ENCODE assay signal across 14 mouse cellular contexts in genomic region chr15:98672592-98672991, GRCm38 (mm10). TPM values are rescaled to one million over a fixed set of nuclear protein-coding genes. Genes with fewer than 3 reads are reported as not detected.
DNase-seq lines count a peak whose midpoint lies in the region; ATAC-seq and TF ChIP-seq lines count a peak whose summit lies in the region.
"Had no signal": no experiment of that assay in that cellular context is flagged by ENCODE, and none has a peak within 500 bp of the region (broad histone marks: within the 10 kb centered on the region; RNA-seq: fewer than 3 reads in every experiment).

No protein-coding gene starts in this region.

- TF ChIP-seq POLR2A in bone marrow macrophage, adult 2 months (IDR thresholded peaks at IDR 0.05; ENCODE audit: borderline replicate concordance, low read depth, low read length): no peak

- H3K4me3 ChIP-seq in C2C12 (ENCODE audit: insufficient read depth, poor library complexity, severe bottlenecking): no peak overlapping the region
- H3K4me3 ChIP-seq in bone marrow macrophage, adult 2 months (ENCODE audit: insufficient read depth, low read length): no peak overlapping the region
- H3K4me3 ChIP-seq in intestine, embryonic 15.5 days (replicated peaks): no peak overlapping the region
- H3K4me3 ChIP-seq: forebrain, embryonic 12.5 days; heart, adult 2 months; limb, embryonic 10.5 days had no signal

- H3K36me3 ChIP-seq in C2C12 (ENCODE audit: control insufficient read depth, insufficient read depth): peaks cover 5% of the 10 kb centered on the region
- no peaks in the 10 kb centered on the region for H3K36me3 ChIP-seq in intestine, embryonic 15.5 days
- H3K36me3 ChIP-seq: forebrain, embryonic 12.5 days; limb, embryonic 10.5 days had no signal

- no peaks in the 10 kb centered on the region for H3K79me3 ChIP-seq in C2C12 (ENCODE audit: low read depth)

- H3K4me2 ChIP-seq in intestine, embryonic 15.5 days (replicated peaks): no peak overlapping the region
- H3K4me2 ChIP-seq: forebrain, embryonic 12.5 days had no signal

- 63% methylated on average over 4 of the region's 4 CpGs for WGBS in intestine, embryonic 15.5 days

- intact Hi-C loops in heart, postnatal 10 days (cut with DNase I): no loop called here

- peak overlapping the region; percentile 44 for H3ac ChIP-seq in C2C12 (ENCODE audit: control insufficient read depth, insufficient read length, low read depth)

- no peak overlapping the region for H3K9ac ChIP-seq in intestine, embryonic 15.5 days
- H3K9ac ChIP-seq: forebrain, embryonic 12.5 days had no signal

- peaks cover 18% of the 10 kb centered on the region for H3K4me1 ChIP-seq in bone marrow macrophage, adult 2 months (ENCODE audit: control insufficient read depth, insufficient read depth, low read length)
- H3K4me1 ChIP-seq in intestine, embryonic 15.5 days (replicated peaks): peaks cover 12% of the 10 kb centered on the region

- H3K79me2 ChIP-seq in C2C12 (ENCODE audit: control insufficient read depth, insufficient read depth): no peaks in the 10 kb centered on the region

- H3K27me3 ChIP-seq in C2C12 (ENCODE audit: control insufficient read depth, insufficient read depth, insufficient read length): no peaks in the 10 kb centered on the region
- peaks cover 42% of the 10 kb centered on the region for H3K27me3 ChIP-seq in intestine, embryonic 15.5 days (replicated peaks)

- TF ChIP-seq CTCF in C2C12 (IDR thresholded peaks at IDR 0.05; ENCODE audit: control insufficient read depth, insufficient read depth, insufficient read length): no peak
- TF ChIP-seq CTCF in bone marrow macrophage, adult 2 months (IDR thresholded peaks at IDR 0.05; ENCODE audit: low read depth, low read length): no peak

- peak; percentile 90 for DNase-seq in 3T3-L1 (ENCODE audit: low read depth, low spot score)
- peak; percentile 52 to 58 for DNase-seq in heart, postnatal 10 days
- no peak for DNase-seq in kidney, postnatal 25 days
- DNase-seq in cerebellum, adult 11-12 months: no peak
- DNase-seq: right cerebral cortex, postnatal 25 days had no signal

- ATAC-seq in intestine, embryonic 15.5 days: no peak
- ATAC-seq: inflammation-experienced regulatory T-cells, adult 6 months; midbrain, embryonic 16.5 days had no signal

- no peaks in the 10 kb centered on the region for H3K9me3 ChIP-seq in intestine, embryonic 15.5 days
- H3K9me3 ChIP-seq: forebrain, embryonic 12.5 days; limb, embryonic 10.5 days had no signal

- H3K27ac ChIP-seq in bone marrow macrophage, adult 2 months (ENCODE audit: insufficient read depth, low read depth, low read length): 0 out of 2 replicates have a peak overlapping the region, but pooled peaks have one; percentile 32
- no peak overlapping the region for H3K27ac ChIP-seq in intestine, embryonic 15.5 days
- H3K27ac ChIP-seq: forebrain, embryonic 12.5 days; heart, adult 2 months; limb, embryonic 10.5 days had no signal

TF ChIP-seq in C2C12, 6 proteins besides CTCF, POLR2A, EP300 and RAD21:
- TF ChIP-seq USF1 (IDR thresholded peaks at IDR 0.05; ENCODE audit: low read depth) (no peak), CEBPB (IDR thresholded peaks at IDR 0.05; ENCODE audit: low read depth) (peak; percentile 83), MAX (IDR thresholded peaks at IDR 0.05) (peak; percentile 95), MYOD1 (IDR thresholded peaks at IDR 0.05; ENCODE audit: control insufficient read depth, insufficient read length, low read depth) (peak; percentile 49), FOSL1 (IDR thresholded peaks at IDR 0.05; ENCODE audit: insufficient read depth, low read length, poor library complexity, severe bottlenecking) (no peak)

RNA-seq across cellular contexts. Expression of gene Rnd1, which starts 4.7 kb away (rescaled TPM):
- 10.5 TPM for polyA plus RNA-seq in C2C12 (2012; fragmentation: generic; extraction: Trizol)
- 1.1 TPM in 2 replicates for polyA plus RNA-seq in bone marrow macrophage, adult 2 months (2012; ENCODE audit: insufficient read depth, insufficient read length, missing spikeins)
- total RNA-seq in heart, postnatal 10 days (2021): 1 to 10 TPM in 1 of 2 experiments, under 1 TPM in 1; 0.84 to 1.9 TPM
- polyA plus RNA-seq in intestine, embryonic 15.5 days (2015; fragmentation: Nextera tagmentation; extraction: Ambion mirVana): 0.97 and 1.1 TPM in 2 replicates

RNA-seq across cellular contexts. Expression of gene Ddx23, which starts 9.9 kb away (rescaled TPM):
- polyA plus RNA-seq in C2C12 (2012; fragmentation: generic; extraction: Trizol): 140 TPM
- 83.1 and 84.9 TPM in 2 replicates for polyA plus RNA-seq in bone marrow macrophage, adult 2 months (2012; ENCODE audit: insufficient read depth, insufficient read length, missing spikeins)
- total RNA-seq in heart, postnatal 10 days (2021): 10 to 100 TPM; 55.2 to 57.2 TPM
- 23.3 and 23.7 TPM in 2 replicates for polyA plus RNA-seq in intestine, embryonic 15.5 days (2015; fragmentation: Nextera tagmentation; extraction: Ambion mirVana)

RNA-seq across cellular contexts. Expression of gene Ccdc65, which starts 35.4 kb away (rescaled TPM):
- polyA plus RNA-seq in C2C12 (2012; fragmentation: generic; extraction: Trizol): 0.48 TPM
- polyA plus RNA-seq in bone marrow macrophage, adult 2 months (2012; ENCODE audit: insufficient read depth, insufficient read length, missing spikeins): not detected in 2 replicates
- total RNA-seq in heart, postnatal 10 days (2021): under 1 TPM; 0.12 to 0.41 TPM
- 0.67 and 0.92 TPM in 2 replicates for polyA plus RNA-seq in intestine, embryonic 15.5 days (2015; fragmentation: Nextera tagmentation; extraction: Ambion mirVana)
- total RNA-seq: neutrophil, adult 5-6 weeks had no signal
- polyA plus RNA-seq: inflammation-experienced regulatory T-cells, adult 6 months had no signal

RNA-seq across cellular contexts. Expression of gene Cacnb3, which starts 42.0 kb away (rescaled TPM):
- 112 TPM for polyA plus RNA-seq in C2C12 (2012; fragmentation: generic; extraction: Trizol)
- 0.88 and 1.3 TPM in 2 replicates for polyA plus RNA-seq in bone marrow macrophage, adult 2 months (2012; ENCODE audit: insufficient read depth, insufficient read length, missing spikeins)
- total RNA-seq in heart, postnatal 10 days (2021): 10 to 100 TPM; 13.6 to 14.0 TPM
- 24.9 and 26.7 TPM in 2 replicates for polyA plus RNA-seq in intestine, embryonic 15.5 days (2015; fragmentation: Nextera tagmentation; extraction: Ambion mirVana)
- total RNA-seq: neutrophil, adult 5-6 weeks had no signal

RNA-seq across cellular contexts. Expression of gene Fkbp11, which starts 55.4 kb away (rescaled TPM):
- 103 TPM for polyA plus RNA-seq in C2C12 (2012; fragmentation: generic; extraction: Trizol)
- 0.93 TPM in 1 of 2 replicates, not detected in the other for polyA plus RNA-seq in bone marrow macrophage, adult 2 months (2012; ENCODE audit: insufficient read depth, insufficient read length, missing spikeins)
- 10 to 100 TPM in 1 of 2 experiments, 1 to 10 TPM in 1; 8.1 to 10.2 TPM for total RNA-seq in heart, postnatal 10 days (2021)
- 68.0 and 117 TPM in 2 replicates for polyA plus RNA-seq in intestine, embryonic 15.5 days (2015; fragmentation: Nextera tagmentation; extraction: Ambion mirVana)

Comparison
In these comparisons a context has a peak if more than half of its experiments do, and no peak if none do; other contexts are left out.
1. DNase-seq: peak in 3T3-L1 (single experiment) and heart, postnatal 10 days (2 of 2); none in kidney, postnatal 25 days (0 of 2) and cerebellum, adult 11-12 months (single experiment).